Mouse (Mus musculus) forebrain, embryonic 11.5 days (tissue): ENCODE results near the gene Msl1. TPM values are rescaled to one million over a fixed set of nuclear protein-coding genes. Genes with fewer than 3 reads are reported as not detected.
"Not testable (repeated sequence)": the region's sequence is repeated elsewhere in the genome, so short reads cannot be mapped to it uniquely, and the experiment has no call there.

Source experiments
- ATAC-seq: fragments of 200-750 bp; cut with Nextera tagmentation; replicated peaks from 2 replicates; pipeline ENCODE4 v1.8.0; 2017; ENCODE audit warnings: moderate TSS enrichment; ENCODE audit not compliant: low FRiP score
- DNase-seq: peaks from one replicate; pipeline ENCODE4 v3.0.0-alpha.2; 2017; ENCODE audit warnings: low spot score
- H3K27ac ChIP-seq: fragments of 300-500 bp; sonication (generic); 2 replicates; pipeline ENCODE4 v1.5.1; 2014; ENCODE audit warnings: low read depth, low read length
- H3K27me3 ChIP-seq: fragments of 300-500 bp; sonication (generic); 2 replicates; pipeline ENCODE4 v1.6.1; 2014; ENCODE audit warnings: mild to moderate bottlenecking, low read length, mixed read lengths; ENCODE audit not compliant: control insufficient read depth, insufficient read depth
- H3K36me3 ChIP-seq: fragments of 300-500 bp; sonication (generic); 2 replicates; pipeline ENCODE4 v1.6.1; 2014; ENCODE audit warnings: mild to moderate bottlenecking, low read length, moderate library complexity, mixed read lengths; ENCODE audit not compliant: control insufficient read depth, insufficient read depth
- H3K4me1 ChIP-seq: fragments of 300-500 bp; sonication (generic); replicated peaks from 2 replicates; pipeline ENCODE4 v1.6.1; 2014; ENCODE audit warnings: low read length, mixed read lengths; ENCODE audit not compliant: control insufficient read depth, insufficient read depth
- H3K4me2 ChIP-seq: fragments of 300-500 bp; sonication (generic); 2 replicates; pipeline ENCODE4 v1.6.1; 2014; ENCODE audit warnings: low read depth, mild to moderate bottlenecking, low read length, moderate library complexity, mixed read lengths; ENCODE audit not compliant: severe bottlenecking
- H3K4me3 ChIP-seq: fragments of 300-500 bp; sonication (generic); 2 replicates; pipeline ENCODE4 v1.5.1; 2014; ENCODE audit warnings: low read depth, low read length
- H3K9ac ChIP-seq: fragments of 300-500 bp; sonication (generic); 2 replicates; pipeline ENCODE4 v1.6.1; 2014; ENCODE audit warnings: low read length
- H3K9me3 ChIP-seq: fragments of 300-500 bp; sonication (generic); 2 replicates; pipeline ENCODE4 v1.6.1; 2016; ENCODE audit warnings: low read length, mixed read lengths; ENCODE audit not compliant: control insufficient read depth
- WGBS: fragments of 180-500 bp; shearing (Covaris S2); extraction: QIAGEN DNeasy Blood & Tissue Kit; methylation state at CpG from one replicate; pipeline ENCODE4 v1.1.7; 2014; 5-methylcytosine and 5-hydroxymethylcytosine counted together
- polyA plus RNA-seq: library from polyadenylated mRNA; unstranded; fragments of >200 nt; fragmentation: Nextera tagmentation; extraction: Ambion mirVana; gene quantifications from 2 replicates; pipeline ENCODE4 v1.2.1, GENCODE M21; 2014

Gene Msl1
- polyA plus RNA-seq, 1 experiment from 2014 or later: 24.0 TPM

- peaks cover 3% of the 10 kb centered on the region; the same call in 1 of the 2 replicates for H3K4me1 ChIP-seq
- H3K4me2 ChIP-seq: peak overlapping the region; percentile 78
- peaks cover 5% of the 10 kb centered on the region for H3K36me3 ChIP-seq
- under 1% methylated on average over 80 of the region's 84 CpGs for WGBS
- H3K27ac ChIP-seq: peak overlapping the region; percentile 95
- no peaks in the 10 kb centered on the region for H3K9me3 ChIP-seq
- peak; percentile 99 for DNase-seq
- H3K27me3 ChIP-seq: no peaks in the 10 kb centered on the region
- ATAC-seq: peak; percentile 99
- H3K4me3 ChIP-seq: peak overlapping the region; percentile 90
- peak overlapping the region; percentile 93 for H3K9ac ChIP-seq
Observed at GRCm38 (mm10) chr11:98809457-98810290, 14.4 kb downstream of the Msl1 start.

GRCm38 (mm10) chr11:98810686-98811085 is 15.4 kb downstream of the Msl1 start:
- H3K4me1 ChIP-seq: peaks cover 3% of the 10 kb centered on the region; the same call in 1 of the 2 replicates
- H3K36me3 ChIP-seq: peaks cover 5% of the 10 kb centered on the region
- peak overlapping the region; percentile 90 for H3K4me3 ChIP-seq
- no peaks in the 10 kb centered on the region for H3K27me3 ChIP-seq
- ATAC-seq (no peak), DNase-seq (no peak)
- H3K4me2 ChIP-seq: peak overlapping the region; percentile 78
- no peak overlapping the region for H3K27ac ChIP-seq
- H3K9me3 ChIP-seq: no peaks in the 10 kb centered on the region
- H3K9ac ChIP-seq: peak overlapping the region; percentile 93; the same call in 1 of the 2 replicates
- whole genome bisulfite sequencing: 85% methylated on average over 7 of the region's 7 CpGs

- no peak overlapping the region for H3K4me3 ChIP-seq
- no peak for ATAC-seq
- no peak overlapping the region for H3K27ac ChIP-seq
- WGBS: 96% methylated on average over 1 of the region's 1 CpGs
- H3K9ac ChIP-seq: no peak overlapping the region
- no peaks in the 10 kb centered on the region for H3K4me1 ChIP-seq
- peaks cover 23% of the 10 kb centered on the region for H3K36me3 ChIP-seq
- no peak overlapping the region for H3K4me2 ChIP-seq
- no peaks in the 10 kb centered on the region for H3K9me3 ChIP-seq
- no peak for DNase-seq
- no peaks in the 10 kb centered on the region for H3K27me3 ChIP-seq
Observed at GRCm38 (mm10) chr11:98816706-98817239, 21.5 kb downstream of the Msl1 start.

GRCm38 (mm10) chr11:98820968-98821367 is 25.7 kb downstream of the Msl1 start:
- Histone ChIP-seq H3K27ac (no peak overlapping the region), H3K4me1 (no peaks in the 10 kb centered on the region), H3K27me3 (no peaks in the 10 kb centered on the region), H3K36me3 (peaks cover 38% of the 10 kb centered on the region), H3K4me2 (no peak overlapping the region), H3K9ac (no peak overlapping the region), H3K4me3 (no peak overlapping the region), H3K9me3 (no peaks in the 10 kb centered on the region)
- 95% methylated on average over 5 of the region's 5 CpGs for WGBS
- ATAC-seq: no peak
- no peak for DNase-seq

GRCm38 (mm10) chr11:98826071-98826470 is 30.8 kb downstream of the Msl1 start:
- WGBS: 90% methylated on average over 2 of the region's 2 CpGs
- H3K9ac ChIP-seq, ATAC-seq, DNase-seq, H3K4me2 ChIP-seq, H3K27me3 ChIP-seq, H3K4me1 ChIP-seq, H3K27ac ChIP-seq, H3K4me3 ChIP-seq, H3K9me3 ChIP-seq: not testable (repeated sequence)
- H3K36me3 ChIP-seq: peaks cover 44% of the 10 kb centered on the region

GRCm38 (mm10) chr11:98827877-98828276 is 32.6 kb downstream of the Msl1 start:
- DNase-seq (no peak), ATAC-seq (no peak)
- H3K27me3 ChIP-seq: no peaks in the 10 kb centered on the region
- no peak overlapping the region for H3K4me2 ChIP-seq
- H3K9me3 ChIP-seq: no peaks in the 10 kb centered on the region
- no peaks in the 10 kb centered on the region for H3K4me1 ChIP-seq
- no peak overlapping the region for H3K9ac ChIP-seq
- H3K4me3 ChIP-seq: no peak overlapping the region
- H3K36me3 ChIP-seq: peaks cover 38% of the 10 kb centered on the region
- WGBS: 87% methylated on average over 2 of the region's 2 CpGs
- no peak overlapping the region for H3K27ac ChIP-seq

GRCm38 (mm10) chr11:98829091-98829775 is 33.9 kb downstream of the Msl1 start:
- Histone ChIP-seq H3K27ac (no peak overlapping the region), H3K4me2 (no peak overlapping the region), H3K4me3 (no peak overlapping the region), H3K4me1 (no peaks in the 10 kb centered on the region), H3K9me3 (no peaks in the 10 kb centered on the region), H3K9ac (no peak overlapping the region), H3K27me3 (no peaks in the 10 kb centered on the region), H3K36me3 (peaks cover 32% of the 10 kb centered on the region)
- no peak for ATAC-seq
- DNase-seq: no peak
- 77% methylated on average over 12 of the region's 12 CpGs for WGBS

GRCm38 (mm10) chr11:98829875-98830274 is 34.6 kb downstream of the Msl1 start:
- ATAC-seq (no peak), DNase-seq (no peak)
- H3K4me3 ChIP-seq: no peak overlapping the region
- H3K9ac ChIP-seq: no peak overlapping the region
- no peak overlapping the region for H3K4me2 ChIP-seq
- H3K27me3 ChIP-seq: no peaks in the 10 kb centered on the region
- H3K9me3 ChIP-seq: no peaks in the 10 kb centered on the region
- WGBS: 82% methylated on average over 4 of the region's 4 CpGs
- no peak overlapping the region for H3K27ac ChIP-seq
- peaks cover 31% of the 10 kb centered on the region for H3K36me3 ChIP-seq
- H3K4me1 ChIP-seq: no peaks in the 10 kb centered on the region; the same call in 1 of the 2 replicates
